Mouse (Mus musculus): ENCODE measurements around the gene CK137956.

CK137956 gene

GRCm38 (mm10) chr4:127970901-127971868 is at the start of gene CK137956:
Gene CK137956 (minus strand): TSS chr4:127970951.
- no peak for DNase-seq (ENCODE audit: low spot score in 2 of 2)

GRCm38 (mm10) chr4:128019465-128019864 is 48.7 kb upstream of the CK137956 start:
- DNase-seq (ENCODE audit: low spot score in 2 of 2) = no peak

- DNase-seq (ENCODE audit: low spot score in 2 of 2) = no peak
These were observed 34.2 kb upstream of the CK137956 start for GRCm38 (mm10) chr4:128004797-128005452.

GRCm38 (mm10) chr4:128002638-128003101 is 31.9 kb upstream of the CK137956 start:
- DNase-seq (ENCODE audit: low spot score in 2 of 2) = no peak

- DNase-seq (ENCODE audit: low spot score in 2 of 2) = no peak
These were observed 28.5 kb upstream of the CK137956 start for GRCm38 (mm10) chr4:127999281-127999680.

- DNase-seq (ENCODE audit: low spot score in 2 of 2) = no peak
These were observed 18.7 kb upstream of the CK137956 start for GRCm38 (mm10) chr4:127989347-127989995.

- DNase-seq (ENCODE audit: low spot score in 2 of 2) = no peak
These were observed 17.9 kb upstream of the CK137956 start for GRCm38 (mm10) chr4:127988526-127989180.

GRCm38 (mm10) chr4:127987784-127988455 is 17.2 kb upstream of the CK137956 start, which contains the start of gene Csmd2:
Gene Csmd2 (plus strand): TSS chr4:127987857.
- no peak for DNase-seq (ENCODE audit: low spot score in 2 of 2)

GRCm38 (mm10) chr4:127987270-127987669 is 16.5 kb upstream of the CK137956 start:
- no peak for DNase-seq (ENCODE audit: low spot score in 2 of 2)

GRCm38 (mm10) chr4:127986491-127987075 is 15.8 kb upstream of the CK137956 start:
- DNase-seq (ENCODE audit: low spot score in 2 of 2) = no peak

- no peak for DNase-seq (ENCODE audit: low spot score in 2 of 2)
These were observed 15.1 kb upstream of the CK137956 start for GRCm38 (mm10) chr4:127985874-127986273.

- DNase-seq (ENCODE audit: low spot score in 2 of 2) = no peak
These were observed 13.7 kb upstream of the CK137956 start for GRCm38 (mm10) chr4:127984426-127984825.

- no peak for DNase-seq (ENCODE audit: low spot score in 2 of 2)
These were observed 10.4 kb upstream of the CK137956 start for GRCm38 (mm10) chr4:127981125-127981524.

GRCm38 (mm10) chr4:127972976-127973375 is 2.2 kb upstream of the CK137956 start:
- DNase-seq (ENCODE audit: low spot score in 2 of 2) = no peak

- no peak for DNase-seq (ENCODE audit: low spot score in 2 of 2)
These were observed 731 bp downstream of the CK137956 start for GRCm38 (mm10) chr4:127970018-127970421.

- DNase-seq (ENCODE audit: low spot score in 2 of 2) = no peak
These were observed 1.6 kb downstream of the CK137956 start for GRCm38 (mm10) chr4:127969101-127969500.

GRCm38 (mm10) chr4:127953006-127953710 is 17.6 kb downstream of the CK137956 start:
- DNase-seq (ENCODE audit: low spot score in 2 of 2) = no peak

GRCm38 (mm10) chr4:127947696-127948095 is 23.1 kb downstream of the CK137956 start:
- DNase-seq (ENCODE audit: low spot score in 2 of 2) = no peak

GRCm38 (mm10) chr4:127937474-127937873 is 33.3 kb downstream of the CK137956 start:
- DNase-seq (ENCODE audit: low spot score in 2 of 2) = no peak

- DNase-seq (ENCODE audit: low spot score in 2 of 2) = no peak
These were observed 35.4 kb downstream of the CK137956 start for GRCm38 (mm10) chr4:127935369-127935768.

All from spleen, postnatal 4 days (tissue).